Mouse (Mus musculus): Measurements from ENCODE around the gene Plet1.

GRCm38 (mm10) chr9:50495405-50496150 is 1.3 kb downstream of the Plet1 start:
- TF ChIP-seq MYOD1 (IDR thresholded peaks at IDR 0.05; ENCODE audit: control insufficient read depth in 1 of 3, insufficient read length in 2 of 3, low read depth in 2 of 3) (no peak), POLR2A (IDR thresholded peaks at IDR 0.05; ENCODE audit: insufficient read length, low read depth) (no peak), POLR2AphosphoS2 (IDR thresholded peaks at IDR 0.05; ENCODE audit: insufficient read length, low read depth) (no peak), MAX (IDR thresholded peaks at IDR 0.05; ENCODE audit: low read depth) (no peak), E2F4 (IDR thresholded peaks at IDR 0.05; ENCODE audit: insufficient read depth) (no peak), USF1 (IDR thresholded peaks at IDR 0.05; ENCODE audit: low read depth) (no peak), REST (IDR thresholded peaks at IDR 0.05; ENCODE audit: insufficient read depth, insufficient read length) (no peak)

Data from myocyte (in vitro differentiated cells).